Mouse (Mus musculus): ENCODE measurements at regions not wholly inside any gene's neighbourhood (a gene's known extent, or its start where the extent isn't known, plus 50 kb on each side); places are given as distances from the start of the nearest gene placed in this dataset.

- TF ChIP-seq MAX (IDR thresholded peaks at IDR 0.05; ENCODE audit: low read length) (no peak), CHD2 (IDR thresholded peaks at IDR 0.05; ENCODE audit: low read length) (no peak)
Observed at GRCm38 (mm10) chr3:50583475-50583874, 140.1 kb upstream of the Slc7a11 start (continued).

GRCm38 (mm10) chr3:50574388-50574787 lies 131.0 kb upstream of the Slc7a11 start:
- TF ChIP-seq MAX (IDR thresholded peaks at IDR 0.05; ENCODE audit: low read length), result no peak
- TF ChIP-seq POLR2AphosphoS2 (IDR thresholded peaks at IDR 0.05; ENCODE audit: low read length), result no peak
- no peak for TF ChIP-seq MEF2A (IDR thresholded peaks at IDR 0.05; ENCODE audit: extremely low read depth, insufficient replicate concordance, low read depth, low read length, poor library complexity, severe bottlenecking)
- no peak for TF ChIP-seq UBTF (IDR thresholded peaks at IDR 0.05; ENCODE audit: borderline replicate concordance, insufficient read depth, low read depth, low read length)
- TF ChIP-seq CTCF (IDR thresholded peaks at IDR 0.05 in 2 of 3, conservative IDR thresholded peaks at IDR 0.05 in 1 of 3; ENCODE audit: control insufficient read depth in 1 of 3, insufficient read depth in 1 of 3, low read depth in 2 of 3, low read length in 3 of 3, poor library complexity in 1 of 3, severe bottlenecking in 1 of 3), result no peak
- no peak for TF ChIP-seq E2F4 (IDR thresholded peaks at IDR 0.05; ENCODE audit: borderline replicate concordance, low read depth, low read length)
- TF ChIP-seq ZKSCAN1 (IDR thresholded peaks at IDR 0.05; ENCODE audit: low read depth, low read length), result no peak
- TF ChIP-seq CHD1 (IDR thresholded peaks at IDR 0.05; ENCODE audit: low read depth, low read length), result no peak
- TF ChIP-seq USF2 (IDR thresholded peaks at IDR 0.05; ENCODE audit: borderline replicate concordance in 1 of 2, insufficient read depth in 1 of 2, low read depth in 1 of 2, low read length in 2 of 2), result no peak
- TF ChIP-seq ETS1 (IDR thresholded peaks at IDR 0.05; ENCODE audit: low read depth, low read length), result no peak
- no peak for TF ChIP-seq MYB (IDR thresholded peaks at IDR 0.05; ENCODE audit: low read depth, low read length)
- Histone ChIP-seq H3K4me1 (ENCODE audit: control insufficient read depth in 1 of 2, insufficient read depth in 2 of 2, low read length in 2 of 2) (no peaks in the 10 kb centered on the region), H3K9ac (ENCODE audit: control insufficient read depth, low read depth, low read length, poor library complexity, severe bottlenecking) (no peak overlapping the region), H3K79me2 (ENCODE audit: control insufficient read depth, insufficient read depth, low read length, poor library complexity) (no peaks in the 10 kb centered on the region), H3K27ac (ENCODE audit: control insufficient read depth, low read depth, low read length) (no peak overlapping the region), H3K9me3 (replicated peaks; ENCODE audit: insufficient read depth, low read length) (no peaks in the 10 kb centered on the region), H3K36me3 (ENCODE audit: control insufficient read depth in 1 of 2, insufficient read depth in 2 of 2, low read length in 2 of 2) (no peaks in the 10 kb centered on the region), H3K4me3 (ENCODE audit: control insufficient read depth in 1 of 2, insufficient read depth in 1 of 2, low read depth in 2 of 2, low read length in 2 of 2) (no peak overlapping the region), H3K27me3 (ENCODE audit: control insufficient read depth in 1 of 2, insufficient read depth in 2 of 2, low read length in 2 of 2) (no peaks in the 10 kb centered on the region)
- no peak for DNase-seq (ENCODE audit: low read depth, low spot score)

- DNase-seq (ENCODE audit: low read depth, low spot score), result no peak
- no peak overlapping the region for H3K9ac ChIP-seq (ENCODE audit: control insufficient read depth, low read depth, low read length, poor library complexity, severe bottlenecking)
- H3K4me1 ChIP-seq (ENCODE audit: control insufficient read depth in 1 of 2, insufficient read depth in 2 of 2, low read length in 2 of 2), result no peaks in the 10 kb centered on the region
- H3K36me3 ChIP-seq (ENCODE audit: control insufficient read depth in 1 of 2, insufficient read depth in 2 of 2, low read length in 2 of 2), result no peaks in the 10 kb centered on the region
- TF ChIP-seq USF2 (IDR thresholded peaks at IDR 0.05; ENCODE audit: borderline replicate concordance in 1 of 2, insufficient read depth in 1 of 2, low read depth in 1 of 2, low read length in 2 of 2), result no peak
- TF ChIP-seq POLR2A (IDR thresholded peaks at IDR 0.05; ENCODE audit: control insufficient read depth in 1 of 2, insufficient read depth in 1 of 2, low read depth in 1 of 2, low read length in 2 of 2, poor library complexity in 1 of 2), result no peak
- TF ChIP-seq POLR2AphosphoS5 (IDR thresholded peaks at IDR 0.05; ENCODE audit: borderline replicate concordance, low read depth, low read length), result no peak
- no peak for TF ChIP-seq BHLHE40 (IDR thresholded peaks at IDR 0.05; ENCODE audit: borderline replicate concordance, low read depth, low read length)
- no peak for TF ChIP-seq MEF2A (IDR thresholded peaks at IDR 0.05; ENCODE audit: extremely low read depth, insufficient replicate concordance, low read depth, low read length, poor library complexity, severe bottlenecking)
- no peak for TF ChIP-seq NRF1 (IDR thresholded peaks at IDR 0.05; ENCODE audit: insufficient read depth, low read depth, low read length, poor library complexity, severe bottlenecking)
- no peak for TF ChIP-seq KAT2A (conservative IDR thresholded peaks at IDR 0.05; ENCODE audit: low read depth, low read length)
- TF ChIP-seq CTCF (IDR thresholded peaks at IDR 0.05 in 2 of 3, conservative IDR thresholded peaks at IDR 0.05 in 1 of 3; ENCODE audit: control insufficient read depth in 1 of 3, insufficient read depth in 1 of 3, low read depth in 2 of 3, low read length in 3 of 3, poor library complexity in 1 of 3, severe bottlenecking in 1 of 3), result no peak
- TF ChIP-seq ZC3H11A (IDR thresholded peaks at IDR 0.05; ENCODE audit: low read depth, low read length), result no peak
- TF ChIP-seq MAZ (IDR thresholded peaks at IDR 0.05; ENCODE audit: low read depth, low read length), result no peak
- no peak for TF ChIP-seq SMC3 (IDR thresholded peaks at IDR 0.05; ENCODE audit: low read depth, low read length)
- TF ChIP-seq JUND (IDR thresholded peaks at IDR 0.05; ENCODE audit: low read depth, low read length), result no peak
- no peak for TF ChIP-seq RCOR1 (IDR thresholded peaks at IDR 0.05; ENCODE audit: low read depth, low read length)
- no peak for TF ChIP-seq MYC (IDR thresholded peaks at IDR 0.05; ENCODE audit: low read depth, low read length)
- no peak for TF ChIP-seq ZNF384 (IDR thresholded peaks at IDR 0.05; ENCODE audit: low read depth, low read length)
- TF ChIP-seq TCF12 (IDR thresholded peaks at IDR 0.05; ENCODE audit: low read depth, low read length), result no peak
- no peaks in the 10 kb centered on the region for H3K79me2 ChIP-seq (ENCODE audit: control insufficient read depth, insufficient read depth, low read length, poor library complexity)
- no peaks in the 10 kb centered on the region for H3K9me3 ChIP-seq (replicated peaks; ENCODE audit: insufficient read depth, low read length)
- no peak overlapping the region for H3K4me3 ChIP-seq (ENCODE audit: control insufficient read depth in 1 of 2, insufficient read depth in 1 of 2, low read depth in 2 of 2, low read length in 2 of 2)
- no peaks in the 10 kb centered on the region for H3K27me3 ChIP-seq (ENCODE audit: control insufficient read depth in 1 of 2, insufficient read depth in 2 of 2, low read length in 2 of 2)
- no peak overlapping the region for H3K27ac ChIP-seq (ENCODE audit: control insufficient read depth, low read depth, low read length)
Observed at GRCm38 (mm10) chr3:50570027-50570426, 126.6 kb upstream of the Slc7a11 start.

Measured in MEL (cell line).